Mouse (Mus musculus): Measurements from ENCODE around the gene Mindy2. TPM values are rescaled to one million over a fixed set of nuclear protein-coding genes. Genes with fewer than 3 reads are reported as not detected.

Mindy2 gene
- total RNA-seq (2017): 29.6 to 34.1 TPM (median 31.8 TPM) in 3 replicates

DNA sequence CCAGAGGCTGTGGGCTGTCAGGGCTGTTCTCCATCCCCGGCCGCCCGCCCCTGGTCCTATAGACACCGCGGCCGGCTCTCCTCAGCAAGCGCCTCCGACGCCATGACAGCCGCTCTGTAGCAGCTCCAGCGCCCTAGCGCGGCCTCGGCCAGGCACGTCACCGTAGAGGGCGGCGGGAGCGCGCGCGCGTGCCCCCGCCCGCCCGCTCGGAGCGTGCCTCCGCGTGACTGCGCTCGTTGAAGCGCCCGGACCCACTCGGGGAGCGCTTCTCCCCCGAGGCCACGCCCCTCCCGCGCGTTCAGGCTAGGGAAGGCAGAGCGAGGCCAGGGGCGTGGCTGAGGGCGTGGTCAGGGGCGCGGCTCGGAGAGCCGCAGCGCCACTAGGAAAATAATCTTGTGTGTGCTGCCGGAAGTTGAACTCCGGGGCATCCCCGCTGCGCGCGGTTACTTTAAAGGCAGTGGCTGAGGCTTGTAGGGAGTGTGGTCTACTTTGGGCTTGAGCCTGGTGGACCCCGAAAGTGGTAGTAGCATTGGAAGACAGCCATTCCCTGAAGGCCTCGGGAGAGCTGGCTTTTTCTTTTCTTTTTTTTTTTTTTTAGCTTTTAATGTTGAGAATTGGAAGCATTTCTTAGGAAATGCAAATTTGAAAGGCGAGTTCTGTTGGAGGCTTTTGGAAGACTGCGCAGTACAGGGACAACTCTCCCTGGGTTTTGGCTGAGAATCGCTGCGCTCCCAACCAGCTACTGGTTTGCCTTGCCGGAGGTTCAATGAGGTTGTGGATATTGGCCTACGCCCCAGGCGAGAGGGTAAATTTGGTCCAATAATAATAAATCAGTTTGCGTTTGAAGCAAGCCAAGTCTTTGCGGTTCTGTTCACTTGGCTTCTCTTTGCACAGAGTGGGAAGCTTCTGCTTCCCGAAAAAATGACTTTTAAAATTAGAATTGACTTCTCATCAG lies at the start of gene Mindy2:
TSS of gene Mindy2 (minus strand) at position 162 of the 955 bp plus-strand sequence.
- ATAC-seq (replicated peaks; ENCODE audit: insufficient number of reproducible peaks, low FRiP score, low TSS enrichment, poor library complexity, severe bottlenecking): peak; percentile 93

GRCm38 (mm10) chr9:70706444-70706843 lies 49.5 kb upstream of the Mindy2 start:
- no peak for ATAC-seq (replicated peaks; ENCODE audit: insufficient number of reproducible peaks, low FRiP score, low TSS enrichment, poor library complexity, severe bottlenecking)

- ATAC-seq (replicated peaks; ENCODE audit: insufficient number of reproducible peaks, low FRiP score, low TSS enrichment, poor library complexity, severe bottlenecking): no peak
Observed at GRCm38 (mm10) chr9:70703597-70704203, 46.7 kb upstream of the Mindy2 start.

- ATAC-seq (replicated peaks; ENCODE audit: insufficient number of reproducible peaks, low FRiP score, low TSS enrichment, poor library complexity, severe bottlenecking): no peak
Observed at GRCm38 (mm10) chr9:70698090-70698489, 41.1 kb upstream of the Mindy2 start.

- no peak for ATAC-seq (replicated peaks; ENCODE audit: insufficient number of reproducible peaks, low FRiP score, low TSS enrichment, poor library complexity, severe bottlenecking)
Observed at GRCm38 (mm10) chr9:70695723-70696122, 38.7 kb upstream of the Mindy2 start.

DNA sequence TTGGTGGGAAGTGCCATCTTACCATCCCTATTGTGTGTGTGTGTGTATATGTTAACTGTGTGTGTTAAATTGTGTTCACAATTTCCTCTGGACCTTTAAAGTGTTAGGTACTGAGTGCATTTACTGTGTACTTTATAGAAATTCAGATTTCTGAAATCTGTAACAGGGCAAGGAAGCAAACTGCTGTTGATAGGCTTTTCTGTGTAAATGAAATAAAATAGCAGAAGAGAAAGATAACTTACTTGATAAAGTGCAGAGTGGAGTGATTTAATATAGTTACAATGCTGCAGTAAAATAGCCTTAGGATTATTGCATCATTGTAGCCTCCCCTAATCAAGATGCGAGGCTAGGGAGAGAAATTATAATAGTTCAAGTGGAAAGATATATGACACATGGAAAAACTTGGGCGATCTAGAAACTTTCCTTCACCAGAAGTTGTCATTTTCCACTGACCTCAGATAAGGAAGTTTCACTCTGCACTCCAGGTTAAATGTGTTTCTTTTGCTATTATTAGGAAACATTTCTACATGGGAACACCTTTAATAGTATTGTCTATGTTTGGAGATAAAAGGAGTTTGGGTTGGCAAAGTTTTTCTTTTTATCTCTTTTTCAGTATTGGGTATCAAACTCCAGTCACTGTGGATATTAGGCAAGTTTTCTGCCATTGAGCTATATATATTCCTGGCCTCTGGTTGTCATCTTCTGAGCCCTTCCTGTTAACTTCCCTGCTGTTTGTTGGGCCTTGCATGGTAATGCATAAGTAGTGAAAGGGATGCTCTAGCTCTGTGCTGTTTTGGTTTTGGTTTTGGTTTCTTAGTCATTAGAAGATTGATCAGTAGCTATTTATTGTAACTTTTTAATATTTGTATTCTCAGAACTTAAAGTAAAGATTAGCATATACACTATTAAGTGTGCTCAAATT lies 35.1 kb upstream of the Mindy2 start:
- no peak for ATAC-seq (replicated peaks; ENCODE audit: insufficient number of reproducible peaks, low FRiP score, low TSS enrichment, poor library complexity, severe bottlenecking)

DNA sequence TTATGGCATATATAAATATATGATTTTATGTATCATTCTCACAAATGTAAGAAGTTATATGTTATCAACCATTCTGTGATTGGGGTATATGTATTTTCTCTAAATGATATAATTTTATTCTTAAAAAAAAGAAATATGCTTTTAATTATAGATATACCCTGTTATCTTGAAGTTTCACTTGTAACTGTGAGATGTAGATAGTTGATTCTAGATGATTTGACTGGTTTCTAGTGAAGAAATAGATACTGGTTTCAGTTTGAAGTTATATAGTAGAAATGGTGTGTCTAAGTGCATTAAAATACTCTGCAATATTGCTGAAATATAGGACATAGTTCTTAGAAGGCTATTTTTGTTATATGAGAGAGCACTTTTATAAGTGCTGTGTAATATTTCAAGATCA lies 33.6 kb upstream of the Mindy2 start:
- no peak for ATAC-seq (replicated peaks; ENCODE audit: insufficient number of reproducible peaks, low FRiP score, low TSS enrichment, poor library complexity, severe bottlenecking)

- no peak; the same call in 1 of the 2 replicates for ATAC-seq (replicated peaks; ENCODE audit: insufficient number of reproducible peaks, low FRiP score, low TSS enrichment, poor library complexity, severe bottlenecking)
Observed at GRCm38 (mm10) chr9:70689926-70690325, 33.0 kb upstream of the Mindy2 start.

DNA sequence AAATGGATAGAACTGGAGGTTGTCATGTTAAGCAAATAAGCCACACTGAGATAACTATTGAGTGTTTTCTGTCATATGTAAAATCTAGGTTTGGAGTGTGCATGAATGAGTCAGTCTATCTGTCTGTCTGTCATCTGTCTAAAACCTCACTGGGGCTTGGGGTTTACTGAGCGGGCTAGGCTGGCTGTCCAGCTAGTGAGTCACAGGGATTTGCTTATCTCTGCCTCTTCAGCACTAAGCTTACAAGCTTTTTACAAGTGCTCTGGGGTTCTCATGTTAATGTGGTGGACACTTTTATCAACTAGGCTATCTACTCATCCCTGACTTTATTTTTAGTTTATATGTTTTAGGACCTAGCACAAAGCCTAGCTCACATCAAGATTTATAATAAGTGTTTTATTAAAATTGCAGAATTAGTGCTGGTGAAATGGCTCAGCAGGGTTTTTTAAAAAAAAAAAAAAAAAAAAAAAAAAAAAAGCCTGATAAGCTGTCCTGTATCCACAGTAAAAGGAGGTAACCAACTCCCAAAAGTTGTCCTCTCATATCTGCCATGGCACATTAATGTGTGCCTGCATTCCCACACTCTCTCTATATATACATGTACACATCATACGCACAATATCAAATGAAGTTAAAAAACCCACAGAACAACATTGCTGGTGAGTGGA lies 31.5 kb upstream of the Mindy2 start:
- ATAC-seq (replicated peaks; ENCODE audit: insufficient number of reproducible peaks, low FRiP score, low TSS enrichment, poor library complexity, severe bottlenecking): no peak

- ATAC-seq (replicated peaks; ENCODE audit: insufficient number of reproducible peaks, low FRiP score, low TSS enrichment, poor library complexity, severe bottlenecking): no peak
Observed at GRCm38 (mm10) chr9:70682202-70682601, 25.2 kb upstream of the Mindy2 start.

DNA sequence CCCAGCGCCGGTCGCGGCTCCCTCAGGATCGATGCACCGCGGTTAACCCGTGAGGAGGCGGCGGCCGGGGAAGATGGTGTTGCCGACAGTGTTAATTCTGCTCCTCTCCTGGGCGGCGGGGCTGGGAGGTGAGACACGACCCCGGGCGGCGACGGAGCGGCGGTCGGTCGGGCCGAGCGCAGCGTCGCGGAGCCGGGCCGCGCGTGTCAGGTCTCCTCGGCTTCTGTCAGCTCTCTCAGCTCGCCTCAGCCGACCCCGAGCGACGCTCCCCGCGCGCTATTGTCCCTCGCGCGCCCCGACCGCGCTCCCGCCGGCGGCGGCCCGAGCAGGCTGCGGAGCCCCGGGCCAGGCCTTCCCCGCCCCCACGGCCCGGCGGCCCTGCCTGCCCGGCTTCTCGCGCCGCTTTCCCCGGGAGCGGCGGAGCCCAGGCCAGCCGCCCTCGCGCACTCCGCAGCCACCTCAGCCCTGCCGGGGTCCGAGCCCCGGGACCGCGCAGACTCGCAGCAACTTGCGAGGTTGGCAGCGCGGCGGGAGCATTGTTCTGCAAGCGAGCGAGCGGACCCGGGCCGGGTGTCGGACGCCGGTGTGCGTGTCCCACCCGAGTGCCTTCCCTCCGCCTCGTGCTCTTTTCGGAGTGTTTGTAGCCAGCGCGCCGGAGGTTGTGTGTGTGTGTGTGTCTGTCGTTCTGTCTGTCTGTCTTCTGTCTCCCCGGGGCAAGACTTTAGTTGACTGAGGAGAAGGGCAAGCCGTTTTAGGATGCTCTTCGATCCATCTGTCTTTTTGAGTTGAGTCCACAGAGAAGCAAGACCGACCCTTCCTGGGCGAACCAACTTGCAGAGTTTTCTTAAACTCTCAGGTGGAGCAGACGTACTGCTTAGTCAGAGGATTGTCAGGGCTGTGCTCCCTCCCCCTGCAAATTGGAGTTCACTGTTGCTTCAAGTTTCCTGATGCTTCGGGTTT lies 22.4 kb upstream of the Mindy2 start:
- ATAC-seq (replicated peaks; ENCODE audit: insufficient number of reproducible peaks, low FRiP score, low TSS enrichment, poor library complexity, severe bottlenecking): peak; percentile 10; the same call in 1 of the 2 replicates

GRCm38 (mm10) chr9:70678682-70679131 lies 21.7 kb upstream of the Mindy2 start, which contains the start of gene Adam10:
Gene Adam10 (plus strand): TSS chr9:70678997.
- peak; percentile 99 for ATAC-seq (replicated peaks; ENCODE audit: insufficient number of reproducible peaks, low FRiP score, low TSS enrichment, poor library complexity, severe bottlenecking)

DNA sequence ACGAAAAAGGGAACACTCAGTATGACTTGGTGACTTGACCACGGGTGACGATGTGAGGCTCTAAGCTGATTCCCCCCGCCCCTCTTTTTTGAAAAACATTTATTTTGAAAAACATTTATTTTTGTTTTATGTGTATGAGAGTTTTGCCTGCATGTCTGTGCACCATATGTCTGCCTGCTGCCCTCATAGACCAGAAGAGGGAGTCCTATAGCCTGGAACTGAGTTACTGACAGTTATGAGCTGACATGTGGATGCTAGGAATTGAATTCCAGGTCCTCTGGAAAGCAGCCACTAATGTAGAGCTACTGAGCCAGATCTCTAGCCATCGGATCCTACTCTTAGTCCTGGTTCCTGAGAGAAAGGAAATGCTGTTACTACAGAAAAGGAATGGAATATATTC lies 19.0 kb upstream of the Mindy2 start:
- no peak for ATAC-seq (replicated peaks; ENCODE audit: insufficient number of reproducible peaks, low FRiP score, low TSS enrichment, poor library complexity, severe bottlenecking)

DNA sequence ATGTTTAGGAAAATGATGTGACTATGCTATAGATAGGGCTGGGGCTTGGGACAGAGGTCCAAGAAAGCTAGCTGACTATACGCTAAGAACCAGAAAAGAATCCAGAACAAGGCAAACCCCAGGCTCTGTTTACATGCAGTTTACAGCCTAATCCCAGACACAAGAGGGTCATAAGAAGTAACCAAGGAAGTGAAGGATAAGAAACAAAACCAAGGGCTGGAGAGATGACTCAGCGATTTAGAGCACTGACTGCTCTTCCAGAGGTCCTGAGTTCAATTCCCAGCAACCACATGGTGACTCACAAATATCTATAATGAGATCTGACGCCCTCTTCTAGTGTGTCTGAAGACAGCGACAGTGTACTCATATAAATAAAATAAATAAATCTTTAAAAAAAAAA lies 18.1 kb upstream of the Mindy2 start:
- no peak for ATAC-seq (replicated peaks; ENCODE audit: insufficient number of reproducible peaks, low FRiP score, low TSS enrichment, poor library complexity, severe bottlenecking)

DNA sequence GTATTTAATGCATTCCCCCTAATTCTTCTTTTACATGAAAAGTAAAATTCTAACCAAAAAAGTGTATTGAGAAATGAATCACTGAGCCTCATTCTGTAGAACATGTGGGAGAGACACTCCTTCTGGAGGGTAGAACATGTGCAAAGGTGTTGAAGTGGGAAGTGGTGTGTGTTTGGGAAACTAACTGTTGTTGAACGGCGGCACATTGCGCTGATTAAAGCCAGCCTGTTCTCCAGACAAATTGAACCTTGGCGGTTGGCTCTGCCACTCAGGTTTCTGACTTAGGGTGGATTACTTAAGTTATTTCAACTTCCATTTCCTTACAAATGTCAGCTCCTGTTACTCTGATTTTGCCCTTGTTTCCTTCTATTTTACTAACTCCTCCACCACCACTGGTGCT lies 16.7 kb upstream of the Mindy2 start:
- no peak for ATAC-seq (replicated peaks; ENCODE audit: insufficient number of reproducible peaks, low FRiP score, low TSS enrichment, poor library complexity, severe bottlenecking)

GRCm38 (mm10) chr9:70671772-70672579 lies 15.0 kb upstream of the Mindy2 start:
- no peak for ATAC-seq (replicated peaks; ENCODE audit: insufficient number of reproducible peaks, low FRiP score, low TSS enrichment, poor library complexity, severe bottlenecking)
